Mouse (Mus musculus) lung, postnatal 0 days (tissue): ENCODE results near the gene Tcp1. TPM values are rescaled to one million over a fixed set of nuclear protein-coding genes. Genes with fewer than 3 reads are reported as not detected.
"Not testable (repeated sequence)": the region's sequence is repeated elsewhere in the genome, so short reads cannot be mapped to it uniquely, and the experiment has no call there.

ENCODE experiments used
- ATAC-seq: fragments of 200-750 bp; cut with Nextera tagmentation; 2 replicates; pipeline ENCODE4 v1.8.0; 2017; ENCODE audit warnings: moderate library complexity
- DNase-seq: peaks from one replicate; pipeline ENCODE4 v3.0.0-alpha.2; 2016; ENCODE audit warnings: low spot score
- H3K27ac ChIP-seq: fragments of 300-500 bp; sonication (generic); 2 replicates; pipeline ENCODE4 v1.5.1; 2014; ENCODE audit warnings: antibody characterized with exemption, mild to moderate bottlenecking, low read length, mixed read lengths
- H3K27me3 ChIP-seq: fragments of 300-500 bp; sonication (generic); replicated peaks from 2 replicates; pipeline ENCODE4 v1.6.1; 2014; ENCODE audit warnings: low read length, mixed read lengths; ENCODE audit not compliant: insufficient read depth
- H3K36me3 ChIP-seq: fragments of 300-500 bp; sonication (generic); 2 replicates; pipeline ENCODE4 v1.6.1; 2014; ENCODE audit warnings: low read length, mixed read lengths; ENCODE audit not compliant: insufficient read depth
- H3K4me1 ChIP-seq: fragments of 300-500 bp; sonication (generic); 2 replicates; pipeline ENCODE4 v1.6.1; 2014; ENCODE audit warnings: antibody characterized with exemption, low read depth, low read length, mixed read lengths; ENCODE audit not compliant: insufficient read depth
- H3K4me2 ChIP-seq: fragments of 300-500 bp; sonication (generic); replicated peaks from 2 replicates; pipeline ENCODE4 v1.6.1; 2014; ENCODE audit warnings: low read depth, mild to moderate bottlenecking, low read length, moderate library complexity, mixed read lengths
- H3K4me3 ChIP-seq: fragments of 300-500 bp; sonication (generic); 2 replicates; pipeline ENCODE4 v1.5.1; 2014; ENCODE audit warnings: low read depth, low read length
- H3K9ac ChIP-seq: fragments of 300-500 bp; sonication (generic); replicated peaks from 2 replicates; pipeline ENCODE4 v1.6.1; 2014; ENCODE audit warnings: low read depth, mild to moderate bottlenecking
- H3K9me3 ChIP-seq: fragments of 300-500 bp; sonication (generic); 2 replicates; pipeline ENCODE4 v1.6.1; 2016; ENCODE audit warnings: low read length, mixed read lengths
- CTCF ChIP-seq: IDR thresholded peaks from 2 replicates; pipeline ENCODE4 v1.5.1; 2016; ENCODE audit warnings: antibody characterized with exemption, mild to moderate bottlenecking
- EP300 ChIP-seq: IDR thresholded peaks from 2 replicates; pipeline ENCODE4 v1.6.1; 2016; ENCODE audit warnings: antibody characterized with exemption, mild to moderate bottlenecking, control low read depth
- WGBS: fragments of 180-500 bp; shearing (Covaris S2); extraction: QIAGEN DNeasy Blood & Tissue Kit; methylation state at CpG from one replicate; pipeline ENCODE4 v1.1.7; 2014; 5-methylcytosine and 5-hydroxymethylcytosine counted together
- polyA plus RNA-seq: library from polyadenylated mRNA; unstranded; fragments of >200 nt; fragmentation: Nextera tagmentation; extraction: Ambion mirVana; gene quantifications from 2 replicates; pipeline ENCODE4 v1.2.1, GENCODE M21; 2015

Gene Tcp1
- polyA plus RNA-seq, 1 experiment from 2014 or later = 155 TPM

DNA sequence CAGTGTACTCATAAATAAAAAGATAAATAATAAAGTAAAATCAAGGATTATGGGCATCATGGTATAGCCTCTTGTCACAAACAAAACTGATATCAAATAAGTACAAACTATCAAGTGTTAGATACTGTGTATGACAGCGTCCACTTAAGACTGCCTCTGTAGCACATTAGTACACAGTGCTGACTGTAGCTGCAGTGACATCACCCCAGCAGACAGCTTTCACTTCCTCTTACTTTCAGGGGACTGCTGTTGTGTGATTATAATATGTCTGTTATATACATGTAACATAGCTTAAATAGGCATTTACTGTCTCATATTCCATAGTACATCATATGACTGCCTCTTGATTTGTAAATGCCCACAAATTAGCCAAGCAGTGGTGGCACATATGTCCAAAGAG lies 5.6 kb downstream of the Tcp1 start:
- TF ChIP-seq EP300 (no peak), CTCF (no peak)
- Histone ChIP-seq H3K4me2 (no peak overlapping the region), H3K27ac (no peak overlapping the region), H3K4me3 (no peak overlapping the region), H3K9ac (no peak overlapping the region), H3K4me1 (no peaks in the 10 kb centered on the region), H3K36me3 (peaks cover 29% of the 10 kb centered on the region), H3K27me3 (no peaks in the 10 kb centered on the region), H3K9me3 (no peaks in the 10 kb centered on the region)
- DNase-seq (no peak), ATAC-seq (no peak)
- WGBS = 90% methylated on average over 1 of the region's 1 CpGs

DNA sequence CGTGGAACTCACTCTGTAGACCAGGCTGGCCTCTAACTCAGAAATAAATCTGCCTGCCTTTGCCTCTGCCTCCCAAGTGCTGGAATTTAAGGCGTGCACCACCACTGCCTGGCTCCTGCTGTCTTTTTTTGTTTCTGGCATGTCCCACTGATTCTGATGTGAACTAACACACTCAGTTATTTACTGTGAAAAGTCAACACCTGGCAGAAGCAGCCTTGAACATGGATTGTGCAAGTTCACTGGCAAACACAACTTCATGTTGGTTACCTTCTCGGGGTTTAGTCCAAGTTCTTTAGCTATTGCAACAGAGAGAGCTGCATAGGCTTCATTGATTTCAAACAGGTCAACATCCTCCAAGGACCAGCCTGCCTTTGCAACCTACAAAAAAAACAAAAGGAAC lies 9.5 kb downstream of the Tcp1 start:
- peaks cover 25% of the 10 kb centered on the region for H3K36me3 ChIP-seq
- no peaks in the 10 kb centered on the region for H3K9me3 ChIP-seq
- WGBS = 73% methylated on average over 3 of the region's 3 CpGs
- TF ChIP-seq CTCF = no peak
- DNase-seq (peak; percentile 49), ATAC-seq (peak; percentile 63)
- no peak overlapping the region for H3K27ac ChIP-seq
- no peaks in the 10 kb centered on the region for H3K27me3 ChIP-seq
- no peak overlapping the region for H3K4me3 ChIP-seq
- no peak overlapping the region for H3K9ac ChIP-seq
- H3K4me1 ChIP-seq = no peaks in the 10 kb centered on the region
- H3K4me2 ChIP-seq = no peak overlapping the region

DNA sequence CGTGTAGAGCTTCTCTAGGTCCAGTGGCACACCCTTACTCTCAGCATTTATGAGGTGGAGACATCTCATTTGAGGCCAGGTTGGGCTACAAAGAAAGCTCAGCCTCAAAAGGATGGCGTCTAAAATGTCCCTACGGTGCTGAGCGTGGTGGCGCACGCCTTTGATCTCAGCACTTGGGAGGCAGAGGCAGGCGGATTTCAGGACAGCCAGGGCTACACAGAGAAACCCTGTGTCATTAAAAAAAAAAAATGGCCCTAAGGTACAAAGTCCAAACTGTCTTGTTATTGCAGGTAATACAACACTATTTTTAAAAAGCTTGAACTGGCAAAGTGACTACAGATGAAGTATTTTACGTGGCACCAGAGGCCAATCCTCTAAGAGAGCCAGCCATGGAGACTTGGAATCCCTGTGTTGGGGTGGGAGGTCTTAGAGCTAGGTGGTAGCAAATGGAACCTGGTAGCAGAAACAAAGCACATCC lies 10.2 kb downstream of the Tcp1 start:
- WGBS = 83% methylated on average over 8 of the region's 8 CpGs
- DNase-seq = no peak
- no peak for ATAC-seq
- Histone ChIP-seq H3K4me1 (no peaks in the 10 kb centered on the region), H3K27me3 (no peaks in the 10 kb centered on the region), H3K9ac (no peak overlapping the region), H3K4me2 (no peak overlapping the region), H3K4me3 (no peak overlapping the region), H3K27ac (no peak overlapping the region), H3K36me3 (peaks cover 21% of the 10 kb centered on the region), H3K9me3 (no peaks in the 10 kb centered on the region)
- TF ChIP-seq EP300 = no peak
- no peak for TF ChIP-seq CTCF

DNA sequence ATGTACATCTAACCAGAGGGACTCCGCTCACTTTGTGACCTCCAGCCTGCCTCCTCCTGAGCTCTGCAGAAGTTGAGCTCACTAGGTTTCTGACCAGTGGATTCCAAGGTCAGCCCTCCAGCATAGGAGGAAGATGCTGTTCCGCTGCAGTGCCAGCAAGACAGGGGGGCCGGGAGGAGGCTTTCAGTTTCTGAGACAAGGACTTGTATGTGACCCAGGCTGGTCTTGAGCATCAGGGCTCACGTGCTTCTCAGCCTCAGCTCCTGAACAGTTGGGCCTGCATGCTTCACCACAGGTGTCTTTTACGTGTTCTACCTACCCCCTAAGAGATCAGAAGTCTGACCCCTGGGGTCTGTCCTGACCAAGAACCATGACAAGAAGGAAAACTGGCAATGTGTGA lies 16.1 kb downstream of the Tcp1 start:
- H3K36me3 ChIP-seq, H3K9ac ChIP-seq, H3K27ac ChIP-seq, H3K4me2 ChIP-seq, H3K4me1 ChIP-seq, H3K27me3 ChIP-seq, ATAC-seq, H3K9me3 ChIP-seq, DNase-seq, H3K4me3 ChIP-seq: not testable (repeated sequence)
- WGBS = 81% methylated on average over 5 of the region's 5 CpGs

DNA sequence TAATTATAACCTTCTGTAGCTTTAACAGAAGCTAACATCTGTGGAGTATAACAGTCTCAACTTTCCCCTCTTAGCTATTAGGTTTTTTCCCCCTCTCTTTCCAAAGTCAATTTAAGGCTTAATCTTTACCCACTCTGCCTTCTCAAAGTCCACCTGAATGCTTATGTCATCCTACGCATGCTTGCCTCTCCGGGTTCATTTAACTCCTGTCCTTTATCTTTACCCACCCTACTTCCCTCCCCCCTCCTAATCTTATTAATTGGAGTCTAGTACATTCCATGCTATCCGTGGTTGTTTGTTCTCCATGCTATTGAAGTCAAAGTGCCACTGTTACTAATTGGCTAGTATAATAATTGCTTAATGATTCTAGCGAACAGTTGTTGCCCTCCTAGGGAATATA lies 20.2 kb downstream of the Tcp1 start:
- Histone ChIP-seq H3K9ac (no peak overlapping the region), H3K4me3 (no peak overlapping the region), H3K36me3 (no peaks in the 10 kb centered on the region), H3K9me3 (no peaks in the 10 kb centered on the region), H3K27ac (no peak overlapping the region), H3K4me1 (no peaks in the 10 kb centered on the region), H3K27me3 (no peaks in the 10 kb centered on the region), H3K4me2 (no peak overlapping the region)
- WGBS = 57% methylated on average over 4 of the region's 4 CpGs
- ATAC-seq (no peak), DNase-seq (no peak)
- no peak for TF ChIP-seq CTCF
- TF ChIP-seq EP300 = no peak

DNA sequence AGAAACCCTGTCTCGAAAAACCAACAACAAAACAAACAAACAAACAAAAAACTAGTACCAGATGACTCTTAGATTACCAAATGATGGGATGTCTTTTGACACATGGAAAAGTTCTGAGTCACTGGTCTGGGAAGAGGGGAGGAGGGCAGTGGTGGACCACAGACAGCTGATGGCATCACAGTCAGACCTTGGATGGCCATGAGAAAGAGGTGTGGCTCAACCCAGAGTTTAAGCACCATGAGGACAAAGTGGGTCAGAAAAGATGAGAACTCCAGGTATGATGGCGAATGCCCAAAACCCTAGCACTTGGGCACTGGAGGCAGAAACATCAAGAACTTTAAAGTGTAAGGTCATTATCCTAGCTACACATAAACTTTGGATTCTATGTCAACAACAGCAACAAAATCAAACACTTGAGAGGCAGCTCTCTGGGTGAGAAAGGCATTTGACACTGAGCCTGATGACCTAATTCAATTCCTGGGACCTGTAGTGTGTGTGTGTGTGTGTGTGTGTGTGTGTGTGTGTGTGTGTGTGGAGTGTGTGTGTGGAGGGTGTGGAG lies 22.0 kb downstream of the Tcp1 start:
- Histone ChIP-seq H3K27me3 (no peaks in the 10 kb centered on the region), H3K36me3 (no peaks in the 10 kb centered on the region), H3K4me2 (no peak overlapping the region), H3K9me3 (no peaks in the 10 kb centered on the region), H3K27ac (no peak overlapping the region), H3K4me1 (no peaks in the 10 kb centered on the region), H3K9ac (no peak overlapping the region), H3K4me3 (no peak overlapping the region)
- TF ChIP-seq EP300 (no peak), CTCF (no peak)
- peak; percentile 21; the same call in 1 of the 2 replicates for ATAC-seq
- DNase-seq = peak; percentile 5
- WGBS = 62% methylated on average over 2 of the region's 2 CpGs

DNA sequence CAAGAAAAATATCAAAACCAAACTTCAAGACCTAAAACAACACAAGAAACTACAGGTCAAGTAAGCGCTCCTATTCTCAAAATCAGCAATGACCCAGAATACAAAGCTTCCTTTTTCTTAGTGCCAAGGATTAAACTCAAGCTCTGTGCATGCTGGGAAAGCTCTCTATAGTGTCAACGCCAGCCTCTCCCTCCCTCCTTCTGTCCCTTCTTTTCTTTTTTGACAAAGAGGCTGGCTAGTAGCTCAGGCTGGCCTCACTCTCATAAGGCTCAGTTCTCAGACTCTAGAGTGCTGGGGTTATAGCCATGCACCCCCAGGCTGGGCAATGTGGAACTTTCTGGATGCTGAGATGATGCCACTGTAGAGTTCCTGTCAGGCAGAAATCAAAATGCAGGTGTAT lies 22.6 kb downstream of the Tcp1 start:
- WGBS = 60% methylated on average over 2 of the region's 2 CpGs
- no peaks in the 10 kb centered on the region for H3K4me1 ChIP-seq
- no peak overlapping the region for H3K4me2 ChIP-seq
- no peak overlapping the region for H3K4me3 ChIP-seq
- H3K27ac ChIP-seq = no peak overlapping the region
- H3K36me3 ChIP-seq = no peaks in the 10 kb centered on the region
- H3K9ac ChIP-seq = no peak overlapping the region
- no peaks in the 10 kb centered on the region for H3K27me3 ChIP-seq
- no peak for TF ChIP-seq CTCF
- ATAC-seq (no peak), DNase-seq (no peak)
- H3K9me3 ChIP-seq = no peaks in the 10 kb centered on the region

DNA sequence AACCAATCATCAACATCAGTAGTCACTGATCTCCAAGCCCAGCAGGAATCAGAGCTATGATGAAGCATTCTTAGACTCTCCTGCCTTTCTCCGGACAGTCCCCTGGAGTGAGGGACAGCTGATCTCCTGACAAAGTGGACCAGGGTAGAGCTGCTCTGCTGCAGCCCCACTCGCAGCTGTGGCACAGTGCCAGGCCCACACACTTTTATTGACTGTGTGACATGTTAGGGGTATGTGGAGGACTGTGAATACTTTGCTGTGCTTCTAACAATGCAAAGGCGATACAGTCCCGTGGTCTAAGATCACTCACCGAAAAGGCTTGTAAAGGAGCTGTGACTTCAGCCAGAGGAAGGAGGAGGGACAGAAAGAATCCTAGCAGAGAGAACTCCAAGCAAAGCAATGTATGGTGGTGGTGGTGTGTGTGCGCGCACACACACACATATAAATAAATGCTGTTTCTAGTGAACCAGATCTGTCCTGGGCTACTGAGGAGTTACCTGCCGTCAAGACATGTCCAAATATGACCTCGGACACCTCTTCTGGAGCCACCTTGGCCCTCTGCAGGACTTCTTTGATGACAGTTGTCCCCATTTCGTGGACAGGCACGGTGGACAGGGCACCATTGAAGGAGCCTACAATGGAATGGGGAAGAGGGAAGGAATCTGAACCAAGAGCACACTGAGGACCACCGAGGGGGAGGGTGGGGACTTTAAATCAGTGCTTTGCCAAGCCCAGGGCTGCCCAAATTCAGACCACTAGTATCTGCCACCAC lies 24.1 kb downstream of the Tcp1 start:
- 0 out of 2 replicates have a peak, but pooled peaks have one; percentile 4 for ATAC-seq
- not testable (repeated sequence) for H3K27ac ChIP-seq, H3K4me3 ChIP-seq, DNase-seq, H3K27me3 ChIP-seq, H3K9me3 ChIP-seq, H3K4me1 ChIP-seq, H3K9ac ChIP-seq, H3K36me3 ChIP-seq
- H3K4me2 ChIP-seq = peak overlapping the region; percentile 47
- 32% methylated on average over 2 of the region's 12 CpGs for WGBS
